Mouse (Mus musculus): Measurements from ENCODE around the gene Fgf18.

GRCm38 (mm10) chr11:33151128-33151779 is 4.1 kb upstream of the Fgf18 start:
- TF ChIP-seq CTCF (IDR thresholded peaks at IDR 0.05; ENCODE audit: control insufficient read depth, insufficient read depth, insufficient read length): no peak
- no peak for TF ChIP-seq MYOG (IDR thresholded peaks at IDR 0.05; ENCODE audit: control insufficient read depth, extremely low read depth, insufficient read length)
- no peak for TF ChIP-seq CEBPB (IDR thresholded peaks at IDR 0.05; ENCODE audit: low read depth)
- TF ChIP-seq MAX (IDR thresholded peaks at IDR 0.05): no peak
- no peak for TF ChIP-seq MYOD1 (IDR thresholded peaks at IDR 0.05; ENCODE audit: control insufficient read depth, insufficient read length, low read depth)
- TF ChIP-seq USF1 (IDR thresholded peaks at IDR 0.05; ENCODE audit: low read depth): no peak
- TF ChIP-seq FOSL1 (IDR thresholded peaks at IDR 0.05; ENCODE audit: insufficient read depth, low read length, poor library complexity, severe bottlenecking): no peak
